Mouse (Mus musculus) lung, adult 2 months (tissue): ENCODE measurements around the gene Snx22.

Experiments
- CTCF ChIP-seq: fragments of 200-500 bp; IDR thresholded peaks from 2 replicates; pipeline ENCODE4 v1.5.1; 2011; ENCODE audit warnings: mild to moderate bottlenecking, low read length, control low read depth; ENCODE audit not compliant: insufficient read depth
- POLR2A ChIP-seq: fragments of 200-500 bp; IDR thresholded peaks from 2 replicates; pipeline ENCODE4 v1.6.1; 2011; ENCODE audit warnings: low read depth, mild to moderate bottlenecking, control low read depth, low read length, borderline replicate concordance; ENCODE audit errors: extremely low read depth

- no peak for TF ChIP-seq POLR2A
- no peak for TF ChIP-seq CTCF
Observed at GRCm38 (mm10) chr9:66068056-66068455, 1.5 kb downstream of the Snx22 start.
